Mouse (Mus musculus) embryonic facial prominence, embryonic 10.5 days (tissue): ENCODE data around the gene Ercc5. TPM values are rescaled to one million over a fixed set of nuclear protein-coding genes. Genes with fewer than 3 reads are reported as not detected.

ENCODE experiments used
- DNase-seq: peaks from one replicate; pipeline ENCODE4 v3.0.0-alpha.2; 2017; ENCODE audit warnings: low spot score
- H3K27ac ChIP-seq: fragments of 300-500 bp; sonication (generic); replicated peaks from 2 replicates; pipeline ENCODE4 v1.5.1; 2016; ENCODE audit warnings: mild to moderate bottlenecking
- H3K27me3 ChIP-seq: fragments of 300-500 bp; sonication (generic); replicated peaks from 2 replicates; pipeline ENCODE4 v1.6.1; 2016; ENCODE audit warnings: low read depth, mild to moderate bottlenecking; ENCODE audit not compliant: poor library complexity, severe bottlenecking
- H3K36me3 ChIP-seq: fragments of 300-500 bp; sonication (generic); replicated peaks from 2 replicates; pipeline ENCODE4 v1.6.1; 2016; ENCODE audit warnings: mild to moderate bottlenecking, moderate library complexity
- H3K4me1 ChIP-seq: fragments of 300-500 bp; sonication (generic); 2 replicates; pipeline ENCODE4 v1.6.1; 2016
- H3K4me3 ChIP-seq: fragments of 300-500 bp; sonication (generic); 2 replicates; pipeline ENCODE4 v1.5.1; 2016; ENCODE audit warnings: mild to moderate bottlenecking, moderate library complexity
- H3K9me3 ChIP-seq: fragments of 300-500 bp; sonication (generic); 2 replicates; pipeline ENCODE4 v1.6.1; 2016; ENCODE audit warnings: mild to moderate bottlenecking
- WGBS: fragments of 180-500 bp; shearing (Covaris S2); methylation state at CpG from one replicate; pipeline ENCODE4 v1.1.7; 2016; 5-methylcytosine and 5-hydroxymethylcytosine counted together
- polyA plus RNA-seq: library from polyadenylated mRNA; unstranded; fragments of >200 nt; fragmentation: Nextera tagmentation; extraction: Ambion mirVana; gene quantifications from 2 replicates; pipeline ENCODE4 v1.2.1, GENCODE M21; 2016

The Ercc5 gene
- polyA plus RNA-seq, 1 experiment from 2014 or later, result 24.5 TPM

GRCm38 (mm10) chr1:44202876-44203275 is 55.3 kb downstream of the Ercc5 start:
- H3K36me3 ChIP-seq, result no peaks in the 10 kb centered on the region
- peaks cover 19% of the 10 kb centered on the region for H3K27me3 ChIP-seq
- no peaks in the 10 kb centered on the region for H3K9me3 ChIP-seq
- no peak for DNase-seq
- H3K27ac ChIP-seq, result no peak overlapping the region
- no peak overlapping the region for H3K4me3 ChIP-seq
- peaks cover 9% of the 10 kb centered on the region; the same call in 1 of the 2 replicates for H3K4me1 ChIP-seq
- 87% methylated on average over 15 of the region's 15 CpGs for WGBS

- 69% methylated on average over 2 of the region's 2 CpGs for WGBS
- Histone ChIP-seq H3K36me3 (no peaks in the 10 kb centered on the region), H3K4me3 (no peak overlapping the region), H3K27ac (no peak overlapping the region), H3K27me3 (no peaks in the 10 kb centered on the region), H3K9me3 (no peaks in the 10 kb centered on the region), H3K4me1 (no peaks in the 10 kb centered on the region)
- no peak for DNase-seq
Observed at GRCm38 (mm10) chr1:44214443-44214842, 66.9 kb downstream of the Ercc5 start.

GRCm38 (mm10) chr1:44216352-44217116 is 69.0 kb downstream of the Ercc5 start:
- 82% methylated on average over 2 of the region's 2 CpGs for WGBS
- Histone ChIP-seq H3K4me1 (no peaks in the 10 kb centered on the region), H3K4me3 (no peak overlapping the region), H3K9me3 (no peaks in the 10 kb centered on the region), H3K36me3 (no peaks in the 10 kb centered on the region), H3K27ac (no peak overlapping the region), H3K27me3 (no peaks in the 10 kb centered on the region)
- DNase-seq, result no peak

- Histone ChIP-seq H3K9me3 (no peaks in the 10 kb centered on the region), H3K4me3 (no peak overlapping the region), H3K36me3 (no peaks in the 10 kb centered on the region), H3K4me1 (no peaks in the 10 kb centered on the region), H3K27ac (no peak overlapping the region), H3K27me3 (no peaks in the 10 kb centered on the region)
- 86% methylated on average over 2 of the region's 2 CpGs for WGBS
- DNase-seq, result no peak
Observed at GRCm38 (mm10) chr1:44217118-44217517, 69.6 kb downstream of the Ercc5 start.

GRCm38 (mm10) chr1:44218876-44219275 is 71.3 kb downstream of the Ercc5 start, which contains the start of gene Mettl21e:
Mettl21e (minus strand) TSS chr1:44218961.
- Histone ChIP-seq H3K36me3 (no peaks in the 10 kb centered on the region), H3K4me1 (no peaks in the 10 kb centered on the region), H3K27ac (no peak within 1 kb of the TSS), H3K4me3 (no peak within 1 kb of the TSS), H3K27me3 (no peaks in the 10 kb centered on the region), H3K9me3 (no peaks in the 10 kb centered on the region)
- WGBS, result 73% methylated on average over 1 of the region's 1 CpGs
- no peak for DNase-seq

- Histone ChIP-seq H3K4me1 (no peaks in the 10 kb centered on the region), H3K36me3 (no peaks in the 10 kb centered on the region), H3K9me3 (no peaks in the 10 kb centered on the region), H3K27me3 (no peaks in the 10 kb centered on the region), H3K4me3 (no peak overlapping the region), H3K27ac (no peak overlapping the region)
- peak; percentile 33 for DNase-seq
- WGBS, result 55% methylated on average over 2 of the region's 2 CpGs
Observed at GRCm38 (mm10) chr1:44229044-44229443, 81.5 kb downstream of the Ercc5 start.

Other genes starting within 250 kb of the Ercc5 start
- 78.5 and 78.8 TPM in 2 replicates for gene Tpp2, start 214.1 kb upstream of the Ercc5 start, polyA plus RNA-seq
- 0.61 and 0.75 TPM in 2 replicates for gene Mettl21c, start 127.7 kb upstream of the Ercc5 start, polyA plus RNA-seq
- 0.19 and 0.24 TPM in 2 replicates for gene Gm8251, start 85.8 kb upstream of the Ercc5 start, polyA plus RNA-seq
- 106 and 112 TPM in 2 replicates for gene Tex30, start 45.3 kb upstream of the Ercc5 start, polyA plus RNA-seq
- 68.2 and 70.1 TPM in 2 replicates for gene Kdelc1, start 28.9 kb upstream of the Ercc5 start, polyA plus RNA-seq
- gene Bivm, start 28.8 kb upstream of the Ercc5 start, polyA plus RNA-seq, result 25.4 and 26.6 TPM in 2 replicates
- not detected in 2 replicates for gene Mettl21e, start 71.2 kb downstream of the Ercc5 start, polyA plus RNA-seq